In genomic region chr3:117938426-117938825, GRCm38 (mm10) we compare ENCODE assay signal across 21 mouse cellular contexts.
DNase-seq lines count a peak whose midpoint lies in the region; ATAC-seq and TF ChIP-seq lines count a peak whose summit lies in the region.
"Had no signal": no experiment of that assay in that cellular context is flagged by ENCODE, and none has a peak within 500 bp of the region (broad histone marks: within the 10 kb centered on the region; RNA-seq: fewer than 3 reads in every experiment).

No protein-coding gene starts in this region.

- no peak for DNase-seq in frontal cortex, postnatal 14 days (ENCODE audit: low spot score in 2 of 2)
- DNase-seq in 3134 (ENCODE audit: extremely low read depth, insufficient read length, low spot score) (peak; percentile 17), NIH3T3 (ENCODE audit: low read depth) (peak; percentile 31)
- peak; percentile 83 for DNase-seq in brain, adult 2 months (ENCODE audit: low read depth, low spot score)
- DNase-seq in neural tube, embryonic 10.5 days (ENCODE audit: extremely low spot score, low spot score): no peak
- DNase-seq in cerebellum, adult 9-11 months: no peak
- no peak for DNase-seq in kidney, adult 2 months
- DNase-seq: cerebellum, adult 18-20 months; gastrocnemius, postnatal 36 days; heart, postnatal 10 days; kidney, adult 18-20 months; kidney, postnatal 36 days; liver; lung, postnatal 14 days; thymus, postnatal 25 days had no signal

- H3K27me3 ChIP-seq in kidney, adult 2 months (replicated peaks; ENCODE audit: control insufficient read depth, insufficient read depth, low read length): no peaks in the 10 kb centered on the region
- H3K27me3 ChIP-seq: forebrain, embryonic 12.5 days; hindbrain, embryonic 12.5 days; midbrain, embryonic 13.5 days; neural tube, embryonic 13.5 days had no signal

- H3K4me1 ChIP-seq in kidney, adult 2 months (ENCODE audit: control insufficient read depth, insufficient read depth, low read length): no peaks in the 10 kb centered on the region
- H3K4me1 ChIP-seq: forebrain, embryonic 12.5 days; hindbrain, embryonic 12.5 days; midbrain, embryonic 13.5 days; neural tube, embryonic 13.5 days had no signal

- H3K4me3 ChIP-seq in kidney, adult 2 months (ENCODE audit: insufficient read depth, low read depth, low read length): no peak overlapping the region
- H3K4me3 ChIP-seq: forebrain, embryonic 12.5 days; hindbrain, embryonic 12.5 days; midbrain, embryonic 13.5 days; neural tube, embryonic 13.5 days had no signal

- no peaks in the 10 kb centered on the region for H3K36me3 ChIP-seq in kidney, adult 2 months (ENCODE audit: control insufficient read depth, insufficient read depth, low read length)
- H3K36me3 ChIP-seq: forebrain, embryonic 12.5 days; hindbrain, embryonic 12.5 days; midbrain, embryonic 13.5 days; neural tube, embryonic 13.5 days had no signal

- H3K27ac ChIP-seq in kidney, adult 2 months (ENCODE audit: insufficient read depth, low read depth, low read length): no peak overlapping the region
- H3K27ac ChIP-seq: forebrain, embryonic 12.5 days; hindbrain, embryonic 12.5 days; midbrain, embryonic 13.5 days; neural tube, embryonic 13.5 days; stomach, postnatal 0 days had no signal

- peak; percentile 94 for ATAC-seq in frontal cortex, adult (ENCODE audit: low TSS enrichment)
- ATAC-seq: midbrain, embryonic 13.5 days had no signal

- TF ChIP-seq POLR2A in kidney, adult 2 months (IDR thresholded peaks at IDR 0.05; ENCODE audit: low read depth, low read length): no peak

- no peak for TF ChIP-seq CTCF in kidney, adult 2 months (conservative IDR thresholded peaks at IDR 0.05; ENCODE audit: insufficient read depth, insufficient read length, low read depth, low read length)

Comparison
In these comparisons a context has a peak if more than half of its experiments do, and no peak if none do; other contexts are left out.
1. DNase-seq: peak in 3134 (single experiment), NIH3T3 (single experiment) and brain, adult 2 months (single experiment); none in frontal cortex, postnatal 14 days (0 of 2), neural tube, embryonic 10.5 days (single experiment), cerebellum, adult 9-11 months (single experiment) and kidney, adult 2 months (single experiment).